Mouse (Mus musculus): ENCODE results near the gene Brd7.

Brd7 gene

GRCm38 (mm10) chr8:88361708-88362428 lies at the start of gene Brd7:
Gene Brd7, minus strand, starts transcription at chr8:88362194.
- no peak for DNase-seq (ENCODE audit: extremely low read depth, low read depth, low spot score)

- DNase-seq (ENCODE audit: extremely low read depth, low read depth, low spot score): no peak
These were observed 49.5 kb upstream of the Brd7 start for GRCm38 (mm10) chr8:88411461-88411860.

- DNase-seq (ENCODE audit: extremely low read depth, low read depth, low spot score): no peak
These were observed 47.5 kb upstream of the Brd7 start for GRCm38 (mm10) chr8:88409401-88409940.

- DNase-seq (ENCODE audit: extremely low read depth, low read depth, low spot score): no peak
These were observed 45.7 kb upstream of the Brd7 start for GRCm38 (mm10) chr8:88407716-88408115.

- DNase-seq (ENCODE audit: extremely low read depth, low read depth, low spot score): no peak
These were observed 36.1 kb upstream of the Brd7 start for GRCm38 (mm10) chr8:88398060-88398459.

GRCm38 (mm10) chr8:88393298-88393697 lies 31.3 kb upstream of the Brd7 start:
- DNase-seq (ENCODE audit: extremely low read depth, low read depth, low spot score): no peak

GRCm38 (mm10) chr8:88390749-88391148 lies 28.8 kb upstream of the Brd7 start:
- DNase-seq (ENCODE audit: extremely low read depth, low read depth, low spot score): no peak

- DNase-seq (ENCODE audit: extremely low read depth, low read depth, low spot score): no peak
These were observed 26.8 kb upstream of the Brd7 start for GRCm38 (mm10) chr8:88388691-88389239.

- no peak for DNase-seq (ENCODE audit: extremely low read depth, low read depth, low spot score)
These were observed 25.9 kb upstream of the Brd7 start for GRCm38 (mm10) chr8:88387874-88388273.

- no peak for DNase-seq (ENCODE audit: extremely low read depth, low read depth, low spot score)
These were observed 21.2 kb upstream of the Brd7 start for GRCm38 (mm10) chr8:88383164-88383556.

GRCm38 (mm10) chr8:88382311-88383163 lies 20.5 kb upstream of the Brd7 start:
- DNase-seq (ENCODE audit: extremely low read depth, low read depth, low spot score): no peak

- DNase-seq (ENCODE audit: extremely low read depth, low read depth, low spot score): no peak
These were observed 18.5 kb upstream of the Brd7 start for GRCm38 (mm10) chr8:88380497-88380896.

GRCm38 (mm10) chr8:88376836-88377582 lies 15.0 kb upstream of the Brd7 start:
- no peak for DNase-seq (ENCODE audit: extremely low read depth, low read depth, low spot score)

GRCm38 (mm10) chr8:88371522-88371921 lies 9.5 kb upstream of the Brd7 start:
- DNase-seq (ENCODE audit: extremely low read depth, low read depth, low spot score): no peak

- DNase-seq (ENCODE audit: extremely low read depth, low read depth, low spot score): no peak
These were observed 7.8 kb upstream of the Brd7 start for GRCm38 (mm10) chr8:88369805-88370204.

GRCm38 (mm10) chr8:88369221-88369620 lies 7.2 kb upstream of the Brd7 start:
- DNase-seq (ENCODE audit: extremely low read depth, low read depth, low spot score): no peak

GRCm38 (mm10) chr8:88362446-88363150 lies 604 bp upstream of the Brd7 start:
- DNase-seq (ENCODE audit: extremely low read depth, low read depth, low spot score): no peak

GRCm38 (mm10) chr8:88361044-88361707 lies 818 bp downstream of the Brd7 start:
- DNase-seq (ENCODE audit: extremely low read depth, low read depth, low spot score): no peak

- DNase-seq (ENCODE audit: extremely low read depth, low read depth, low spot score): no peak
These were observed 2.0 kb downstream of the Brd7 start for GRCm38 (mm10) chr8:88359959-88360358.

GRCm38 (mm10) chr8:88357946-88358345 lies 4.0 kb downstream of the Brd7 start:
- DNase-seq (ENCODE audit: extremely low read depth, low read depth, low spot score): no peak
